Mouse (Mus musculus): ENCODE results near the gene Lrrc4c.

DNA sequence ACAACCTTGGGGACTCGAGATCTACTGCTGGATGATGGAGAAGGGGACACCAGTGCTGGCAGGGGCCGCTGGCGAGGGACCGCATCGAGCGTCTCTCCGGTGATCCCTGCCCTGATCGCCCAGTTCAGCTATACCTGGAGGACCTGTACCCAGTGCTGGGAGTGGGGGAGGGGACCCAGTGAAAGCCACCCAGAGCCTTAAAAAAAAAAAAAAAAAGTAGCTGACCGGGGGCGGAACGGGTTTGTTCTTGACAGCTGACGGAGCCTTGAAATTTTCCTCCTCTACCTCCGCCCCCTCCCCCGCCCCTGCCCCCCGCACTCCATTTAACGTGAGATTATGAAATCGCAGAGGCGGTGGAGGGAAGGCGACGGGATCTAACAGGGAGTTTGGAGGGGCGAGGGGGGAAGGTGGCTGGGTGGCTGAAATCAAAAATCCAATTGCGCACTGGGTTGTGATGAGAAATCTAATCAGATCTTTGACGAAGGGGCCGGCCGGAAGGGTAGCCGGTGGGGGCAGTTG lies 1149.1 kb downstream of the Lrrc4c start:
- no peak for TF ChIP-seq POLR2A (IDR thresholded peaks at IDR 0.05; ENCODE audit: borderline replicate concordance, low read depth, low read length)
- no peak for TF ChIP-seq CTCF (IDR thresholded peaks at IDR 0.05; ENCODE audit: low read depth, low read length)

All from bone marrow macrophage, adult 2 months (primary cell).